Mouse (Mus musculus) C2C12 (cell line): ENCODE measurements around the gene Elmo2.

Experiments used
- CTCF ChIP-seq: IDR thresholded peaks from one replicate; pipeline ENCODE4 v1.5.1; 2011; ENCODE audit not compliant: control insufficient read depth, insufficient read depth, insufficient read length
- FOSL1 ChIP-seq: IDR thresholded peaks from one replicate; pipeline ENCODE4 v1.8.0; 2011; ENCODE audit warnings: mild to moderate bottlenecking, low read length; ENCODE audit not compliant: poor library complexity, insufficient read depth, severe bottlenecking
- MAX ChIP-seq: IDR thresholded peaks from one replicate; pipeline ENCODE4 v1.6.1; 2011; ENCODE audit warnings: mild to moderate bottlenecking, control low read depth
- MYOD1 ChIP-seq: IDR thresholded peaks from one replicate; pipeline ENCODE4 v1.6.1; 2011; ENCODE audit warnings: low read depth; ENCODE audit not compliant: control insufficient read depth, insufficient read length
- USF1 ChIP-seq: IDR thresholded peaks from one replicate; pipeline ENCODE4 v1.6.1; 2011; ENCODE audit warnings: low read depth, mild to moderate bottlenecking, control low read depth, moderate library complexity

DNA sequence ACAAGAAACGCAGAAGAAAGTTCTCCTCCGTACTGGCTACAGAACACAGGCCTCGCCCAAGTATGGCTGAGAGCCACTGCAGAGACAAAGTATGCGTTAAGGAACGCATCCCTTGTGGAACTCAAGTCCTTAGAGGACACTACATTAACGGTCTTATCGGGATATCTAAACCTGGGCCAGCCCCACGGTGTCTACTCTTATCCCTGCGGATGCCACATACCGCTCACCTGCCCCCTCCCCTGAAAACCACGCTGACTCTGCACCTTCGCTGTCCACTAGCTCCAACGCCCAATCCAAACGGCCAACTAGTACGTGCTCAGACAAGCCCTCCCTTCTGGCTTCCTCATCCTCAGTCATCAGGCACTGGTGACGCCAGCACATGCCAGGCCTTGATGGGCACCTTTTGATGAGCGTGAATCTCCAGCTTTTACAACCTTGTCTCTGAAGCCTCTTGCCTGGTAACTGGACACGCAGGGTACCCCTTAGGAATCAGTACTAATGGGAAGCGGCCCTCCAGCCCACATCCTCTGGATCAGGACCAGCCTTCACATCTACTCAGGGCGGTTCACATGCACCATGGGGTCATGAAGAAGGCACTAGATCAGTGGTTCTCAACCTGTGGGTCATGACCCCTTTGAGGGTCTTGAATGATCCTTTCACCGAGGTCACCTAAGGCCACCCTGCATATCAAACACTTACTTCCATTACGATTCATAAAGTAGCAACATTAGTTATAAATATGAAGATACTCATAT lies 4.1 kb downstream of the Elmo2 start:
- TF ChIP-seq CTCF (no peak), MYOD1 (no peak), USF1 (no peak), MAX (no peak), FOSL1 (no peak)
